Mouse (Mus musculus) heart, embryonic 11.5 days (tissue): ENCODE results near the gene Slc29a4. TPM values are rescaled to one million over a fixed set of nuclear protein-coding genes. Genes with fewer than 3 reads are reported as not detected.

Experiments
- ATAC-seq: fragments of 200-750 bp; cut with Nextera tagmentation; replicated peaks from 2 replicates; pipeline ENCODE4 v1.8.0; 2017; ENCODE audit warnings: moderate library complexity; ENCODE audit not compliant: insufficient number of reproducible peaks, low FRiP score, low TSS enrichment
- H3K27ac ChIP-seq: fragments of 300-500 bp; sonication (generic); 2 replicates; pipeline ENCODE4 v1.5.1; 2014; ENCODE audit warnings: mild to moderate bottlenecking, low read depth, low read length
- H3K27me3 ChIP-seq: fragments of 300-500 bp; sonication (generic); 2 replicates; pipeline ENCODE4 v1.6.1; 2014; ENCODE audit warnings: mild to moderate bottlenecking, low read length, mixed read lengths; ENCODE audit not compliant: control insufficient read depth, insufficient read depth
- H3K36me3 ChIP-seq: fragments of 300-500 bp; sonication (generic); 2 replicates; pipeline ENCODE4 v1.6.1; 2014; ENCODE audit warnings: mild to moderate bottlenecking, low read length, moderate library complexity, mixed read lengths; ENCODE audit not compliant: control insufficient read depth, insufficient read depth
- H3K4me1 ChIP-seq: fragments of 300-500 bp; sonication (generic); 2 replicates; pipeline ENCODE4 v1.6.1; 2014; ENCODE audit warnings: low read length; ENCODE audit not compliant: control insufficient read depth, insufficient read depth
- H3K4me2 ChIP-seq: fragments of 300-500 bp; sonication (generic); 2 replicates; pipeline ENCODE4 v1.6.1; 2014; ENCODE audit warnings: mild to moderate bottlenecking, moderate library complexity
- H3K4me3 ChIP-seq: fragments of 300-500 bp; sonication (generic); 2 replicates; pipeline ENCODE4 v1.5.1; 2014; ENCODE audit warnings: low read depth, low read length
- H3K9ac ChIP-seq: fragments of 300-500 bp; sonication (generic); 2 replicates; pipeline ENCODE4 v1.6.1; 2014; ENCODE audit warnings: mild to moderate bottlenecking, low read depth, low read length, moderate library complexity
- H3K9me3 ChIP-seq: fragments of 300-500 bp; sonication (generic); replicated peaks from 2 replicates; pipeline ENCODE4 v1.6.1; 2016; ENCODE audit warnings: low read length; ENCODE audit not compliant: control insufficient read depth
- WGBS: fragments of 180-500 bp; shearing (Covaris S2); extraction: QIAGEN DNeasy Blood & Tissue Kit; methylation state at CpG from one replicate; pipeline ENCODE4 v1.1.7; 2014; ENCODE audit not compliant: insufficient replicate concordance; 5-methylcytosine and 5-hydroxymethylcytosine counted together
- polyA plus RNA-seq: library from polyadenylated mRNA; unstranded; fragments of >200 nt; fragmentation: Nextera tagmentation; extraction: Ambion mirVana; gene quantifications from 2 replicates; pipeline ENCODE4 v1.2.1, GENCODE M21; 2014

Gene Slc29a4
- polyA plus RNA-seq, 1 experiment from 2014 or later: 3.1 TPM

GRCm38 (mm10) chr5:142692971-142693737 is 842 bp downstream of the Slc29a4 start:
- ATAC-seq: no peak
- peaks cover 17% of the 10 kb centered on the region; the same call in 1 of the 2 replicates for H3K27me3 ChIP-seq
- no peak overlapping the region for H3K9ac ChIP-seq
- H3K4me1 ChIP-seq: no peaks in the 10 kb centered on the region
- no peak overlapping the region for H3K4me2 ChIP-seq
- no peak overlapping the region for H3K4me3 ChIP-seq
- H3K9me3 ChIP-seq: no peaks in the 10 kb centered on the region
- no peak overlapping the region for H3K27ac ChIP-seq
- no peaks in the 10 kb centered on the region for H3K36me3 ChIP-seq
- 72% methylated on average over 12 of the region's 12 CpGs for WGBS

GRCm38 (mm10) chr5:142693738-142694430 is 1.6 kb downstream of the Slc29a4 start:
- Histone ChIP-seq H3K4me3 (no peak overlapping the region), H3K4me1 (no peaks in the 10 kb centered on the region), H3K27me3 (peaks cover 20% of the 10 kb centered on the region), H3K36me3 (no peaks in the 10 kb centered on the region), H3K9me3 (no peaks in the 10 kb centered on the region), H3K4me2 (no peak overlapping the region), H3K27ac (no peak overlapping the region), H3K9ac (no peak overlapping the region)
- WGBS: 60% methylated on average over 8 of the region's 8 CpGs
- ATAC-seq: no peak

- no peak overlapping the region for H3K4me3 ChIP-seq
- no peak overlapping the region for H3K27ac ChIP-seq
- 13% methylated on average over 12 of the region's 12 CpGs for WGBS
- no peaks in the 10 kb centered on the region for H3K9me3 ChIP-seq
- ATAC-seq: no peak
- H3K27me3 ChIP-seq: peaks cover 20% of the 10 kb centered on the region
- no peak overlapping the region for H3K9ac ChIP-seq
- H3K4me1 ChIP-seq: no peaks in the 10 kb centered on the region
- no peak overlapping the region for H3K4me2 ChIP-seq
- H3K36me3 ChIP-seq: no peaks in the 10 kb centered on the region
Observed at GRCm38 (mm10) chr5:142694627-142695340, 2.5 kb downstream of the Slc29a4 start.

- H3K4me2 ChIP-seq: no peak overlapping the region
- H3K9ac ChIP-seq: no peak overlapping the region
- no peak overlapping the region for H3K4me3 ChIP-seq
- no peaks in the 10 kb centered on the region for H3K36me3 ChIP-seq
- no peak overlapping the region for H3K27ac ChIP-seq
- H3K27me3 ChIP-seq: peaks cover 33% of the 10 kb centered on the region
- WGBS: 38% methylated on average over 6 of the region's 6 CpGs
- no peak for ATAC-seq
- no peaks in the 10 kb centered on the region for H3K4me1 ChIP-seq
- no peaks in the 10 kb centered on the region for H3K9me3 ChIP-seq
Observed at GRCm38 (mm10) chr5:142696258-142696657, 3.9 kb downstream of the Slc29a4 start.

- WGBS: 89% methylated on average over 6 of the region's 6 CpGs
- Histone ChIP-seq H3K4me3 (no peak overlapping the region), H3K9me3 (no peaks in the 10 kb centered on the region), H3K36me3 (no peaks in the 10 kb centered on the region), H3K4me1 (peaks cover 2% of the 10 kb centered on the region; the same call in 1 of the 2 replicates), H3K27me3 (peaks cover 39% of the 10 kb centered on the region), H3K9ac (no peak overlapping the region), H3K27ac (no peak overlapping the region), H3K4me2 (no peak overlapping the region)
- no peak for ATAC-seq
Observed at GRCm38 (mm10) chr5:142696865-142697264, 4.6 kb downstream of the Slc29a4 start.

- Histone ChIP-seq H3K4me3 (no peak overlapping the region), H3K36me3 (no peaks in the 10 kb centered on the region), H3K4me2 (no peak overlapping the region), H3K27me3 (peaks cover 48% of the 10 kb centered on the region), H3K4me1 (peaks cover 5% of the 10 kb centered on the region; the same call in 1 of the 2 replicates), H3K9ac (no peak overlapping the region), H3K9me3 (no peaks in the 10 kb centered on the region), H3K27ac (no peak overlapping the region)
- ATAC-seq: no peak
- 64% methylated on average over 2 of the region's 2 CpGs for WGBS
Observed at GRCm38 (mm10) chr5:142697742-142698141, 5.4 kb downstream of the Slc29a4 start.

GRCm38 (mm10) chr5:142700842-142701589 is 8.7 kb downstream of the Slc29a4 start:
- WGBS: 9% methylated on average over 15 of the region's 15 CpGs
- Histone ChIP-seq H3K9ac (no peak overlapping the region), H3K9me3 (no peaks in the 10 kb centered on the region), H3K27me3 (peaks cover 57% of the 10 kb centered on the region), H3K36me3 (no peaks in the 10 kb centered on the region), H3K4me1 (peaks cover 5% of the 10 kb centered on the region; the same call in 1 of the 2 replicates), H3K4me2 (peak overlapping the region; percentile 98), H3K4me3 (no peak overlapping the region), H3K27ac (no peak overlapping the region)
- ATAC-seq: no peak
